Mouse (Mus musculus) small intestine, adult 2 months (tissue): ENCODE results near the gene Adssl1.

Experiments
- CTCF ChIP-seq: fragments of 200-500 bp; IDR thresholded peaks from 2 replicates; pipeline ENCODE4 v1.5.1; 2012; ENCODE audit warnings: low read depth, mild to moderate bottlenecking, control low read depth, inconsistent platforms, low read length, moderate library complexity, mixed read lengths; ENCODE audit not compliant: insufficient replicate concordance, insufficient read length; ENCODE audit errors: extremely low read depth
- POLR2A ChIP-seq: fragments of 200-500 bp; IDR thresholded peaks from 2 replicates; pipeline ENCODE4 v1.6.1; 2012; ENCODE audit warnings: low read depth, mild to moderate bottlenecking, control low read depth, inconsistent platforms, low read length, moderate library complexity

- TF ChIP-seq POLR2A (no peak), CTCF (no peak)
These were observed 25.6 kb upstream of the Adssl1 start for GRCm38 (mm10) chr12:112593951-112594915.
